Mouse (Mus musculus): ENCODE results near the gene Fam198a.

DNA sequence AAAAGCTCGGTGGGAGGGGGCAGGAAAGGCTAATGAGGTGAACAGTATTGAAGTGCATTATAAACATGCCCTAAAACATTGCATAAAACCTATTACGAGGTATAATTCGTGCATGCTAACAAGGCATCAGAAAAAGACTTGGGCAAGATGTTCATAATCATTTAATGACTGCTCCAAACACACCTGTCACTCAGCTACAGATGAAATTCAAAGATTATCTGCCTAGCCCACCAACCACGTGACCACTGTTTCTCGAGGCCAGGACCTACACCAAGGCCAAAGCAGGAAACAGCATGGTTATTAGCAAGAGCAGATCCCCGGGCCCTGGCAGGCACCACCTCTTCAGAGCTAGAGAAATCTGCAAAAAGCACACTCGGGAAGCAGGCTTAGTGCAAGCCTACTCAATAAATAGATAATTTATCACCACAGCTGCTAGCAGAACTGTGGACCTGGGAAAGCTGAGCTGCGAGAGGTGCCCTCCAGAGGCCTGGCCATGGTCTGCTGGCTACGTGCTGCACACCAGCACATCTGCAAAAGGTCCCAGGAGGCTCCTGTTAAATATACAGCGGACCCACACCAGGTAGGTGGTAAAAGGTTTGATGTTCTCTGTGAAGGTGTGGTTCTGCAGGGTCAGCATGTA is 30.8 kb downstream of the Fam198a start:
- no peak for TF ChIP-seq GATA1 (IDR thresholded peaks at IDR 0.05; ENCODE audit: low read length)
- no peak for TF ChIP-seq TAL1 (IDR thresholded peaks at IDR 0.05; ENCODE audit: low read length)

Measured in erythroblast, embryonic 14.5 days (primary cell).